Mouse (Mus musculus) ES-E14 (cell line): ENCODE results near the gene Lss. TPM values are rescaled to one million over a fixed set of nuclear protein-coding genes. Genes with fewer than 3 reads are reported as not detected.

ENCODE experiments used
- DNase-seq: peaks from one replicate; pipeline ENCODE4 v3.0.0-alpha.2; 2013; ENCODE audit warnings: low read depth, low spot score
- H3K27ac ChIP-seq: 2 replicates; pipeline ENCODE4 v1.5.1; 2012; ENCODE audit warnings: low read depth, mild to moderate bottlenecking, low read length, moderate library complexity, mixed read lengths; ENCODE audit not compliant: poor library complexity, insufficient read depth, severe bottlenecking
- H3K36me3 ChIP-seq: 2 replicates; pipeline ENCODE4 v1.6.1; 2012; ENCODE audit warnings: mild to moderate bottlenecking, low read length, moderate library complexity, mixed read lengths; ENCODE audit not compliant: control insufficient read depth, poor library complexity, insufficient read depth, severe bottlenecking
- H3K4me1 ChIP-seq, 2 experiments: fragments of 150-350 bp in 1 of 2; sonication (generic) in 1 of 2; 2 replicates each; pipeline ENCODE4 v1.6.1; 2012; ENCODE audit warnings: low read length in 2 of 2, mild to moderate bottlenecking in 1 of 2, mixed read lengths in 1 of 2; ENCODE audit not compliant: control insufficient read depth in 2 of 2, insufficient read depth in 2 of 2, poor library complexity in 1 of 2
- H3K4me3 ChIP-seq, 2 experiments: fragments of 150-350 bp in 1 of 2; sonication (generic) in 1 of 2; 2 replicates each; pipeline ENCODE4 v1.5.1; 2012; ENCODE audit warnings: low read length in 2 of 2, low read depth in 1 of 2, mild to moderate bottlenecking in 1 of 2, mixed read lengths in 1 of 2; ENCODE audit not compliant: insufficient read depth in 1 of 2, poor library complexity in 1 of 2, severe bottlenecking in 1 of 2
- H3K9ac ChIP-seq: 2 replicates; pipeline ENCODE4 v1.6.1; 2012; ENCODE audit warnings: low read depth, mild to moderate bottlenecking, low read length, mixed read lengths; ENCODE audit not compliant: poor library complexity, insufficient read depth, severe bottlenecking
- H3K9me3 ChIP-seq: fragments of 150-350 bp; sonication (generic); 2 replicates; pipeline ENCODE4 v1.6.1; 2012; ENCODE audit warnings: low read depth, mild to moderate bottlenecking, low read length; ENCODE audit not compliant: control insufficient read depth, insufficient read depth
- CHD2 ChIP-seq: IDR thresholded peaks from 2 replicates; pipeline ENCODE4 v1.6.1; 2014; ENCODE audit warnings: mild to moderate bottlenecking, low read depth, low read length, inconsistent platforms
- HCFC1 ChIP-seq: IDR thresholded peaks from 2 replicates; pipeline ENCODE4 v1.6.1; 2012; ENCODE audit warnings: low read length, inconsistent platforms, borderline replicate concordance; ENCODE audit not compliant: insufficient read depth
- MAFK ChIP-seq: IDR thresholded peaks from 2 replicates; pipeline ENCODE4 v1.6.1; 2014; ENCODE audit warnings: mild to moderate bottlenecking, low read depth, low read length, inconsistent platforms; ENCODE audit not compliant: insufficient read depth
- ZC3H11A ChIP-seq: IDR thresholded peaks from 2 replicates; pipeline ENCODE4 v1.6.1; 2012; ENCODE audit warnings: low read depth, mild to moderate bottlenecking, inconsistent platforms, low read length, borderline replicate concordance
- ZNF384 ChIP-seq: IDR thresholded peaks from 2 replicates; pipeline ENCODE4 v1.6.1; 2012; ENCODE audit warnings: low read depth, low read length, inconsistent platforms
- in situ Hi-C, 2 experiments: fragments of 600-800 bp; cut with MboI; formaldehyde crosslinking; loops; one replicate each; pipeline ENCODE4 v1.15.1; 2025; ENCODE audit warnings: low sequenced_read_pairs in 2 of 2, inconsistent platforms in 1 of 2; ENCODE audit not compliant: unreplicated experiment in 2 of 2
- total RNA-seq: library from RNA; depleted of rRNA; stranded (reverse); fragments of 300-350 nt; gene quantifications from 2 replicates; pipeline ENCODE4 v1.2.3, GENCODE M21; 2012

Lss gene
- total RNA-seq, 1 experiment, result 35.6 TPM

- Histone ChIP-seq H3K36me3 (peaks cover 89% of the 10 kb centered on the region), H3K27ac (no peak overlapping the region), H3K4me1 (no peaks in the 10 kb centered on the region), H3K9me3 (no peaks in the 10 kb centered on the region), H3K4me3 (no peak overlapping the region), H3K9ac (no peak overlapping the region)
- DNase-seq, result no peak
- in situ Hi-C loops, result no loop called here
- TF ChIP-seq MAFK, result no peak
Observed at GRCm38 (mm10) chr10:76548218-76548617, 16.8 kb downstream of the Lss start.

- Histone ChIP-seq H3K27ac (no peak overlapping the region), H3K4me1 (no peaks in the 10 kb centered on the region), H3K9ac (no peak overlapping the region), H3K4me3 (no peak overlapping the region), H3K9me3 (no peaks in the 10 kb centered on the region), H3K36me3 (peaks cover 82% of the 10 kb centered on the region)
- no peak for DNase-seq
- in situ Hi-C loops, result loop anchor here (5.0 to 10.0 kb wide), 2 partner anchors 182 to 184 kb away; no protein-coding TSS in a partner anchor
- TF ChIP-seq HCFC1, result no peak
- TF ChIP-seq ZNF384, result no peak
- no peak for TF ChIP-seq CHD2
- TF ChIP-seq ZC3H11A, result no peak
- TF ChIP-seq MAFK, result no peak
Observed at GRCm38 (mm10) chr10:76550458-76550857, 19.1 kb downstream of the Lss start.

DNA sequence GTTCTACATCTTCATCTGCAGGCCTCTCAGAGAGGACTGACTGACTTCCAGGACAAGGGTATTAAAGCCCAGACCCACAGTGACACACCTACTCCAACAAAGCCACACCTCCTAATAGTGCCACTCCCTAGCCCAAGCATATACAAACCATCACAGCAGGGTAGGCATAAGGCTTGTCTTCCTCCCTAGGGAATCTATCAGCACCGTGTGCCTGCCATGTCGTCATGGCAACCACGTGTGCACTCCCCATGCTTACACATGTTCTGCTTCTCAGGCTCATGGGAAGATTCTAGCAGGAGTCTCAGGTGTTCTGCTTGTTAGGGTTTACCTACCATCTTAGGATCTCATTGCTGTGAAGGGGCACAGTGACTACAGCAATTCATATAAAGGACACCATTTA, 20.2 kb downstream of the Lss start:
- DNase-seq, result no peak
- in situ Hi-C loops, result loop anchor here (5.0 to 10.0 kb wide), 2 partner anchors 181 to 183 kb away; no protein-coding TSS in a partner anchor
- no peaks in the 10 kb centered on the region for H3K9me3 ChIP-seq
- H3K4me3 ChIP-seq, result no peak overlapping the region
- no peaks in the 10 kb centered on the region for H3K4me1 ChIP-seq
- H3K36me3 ChIP-seq, result peaks cover 73% of the 10 kb centered on the region
- H3K27ac ChIP-seq, result no peak overlapping the region; the same call in 1 of the 2 replicates
- no peak overlapping the region for H3K9ac ChIP-seq
- no peak for TF ChIP-seq ZNF384
- TF ChIP-seq ZC3H11A, result no peak
- TF ChIP-seq MAFK, result no peak
- no peak for TF ChIP-seq HCFC1
- no peak for TF ChIP-seq CHD2

- Histone ChIP-seq H3K27ac (no peak overlapping the region), H3K4me3 (no peak overlapping the region), H3K9ac (no peak overlapping the region), H3K9me3 (no peaks in the 10 kb centered on the region), H3K36me3 (peaks cover 55% of the 10 kb centered on the region), H3K4me1 (no peaks in the 10 kb centered on the region)
- TF ChIP-seq CHD2, result no peak
- no peak for TF ChIP-seq HCFC1
- TF ChIP-seq MAFK, result no peak
- TF ChIP-seq ZC3H11A, result no peak
- TF ChIP-seq ZNF384, result no peak
- no peak for DNase-seq
- in situ Hi-C loops, result loop anchor here (5.0 to 10.0 kb wide), 2 partner anchors 178 to 181 kb away; no protein-coding TSS in a partner anchor
Observed at GRCm38 (mm10) chr10:76554061-76554460, 22.7 kb downstream of the Lss start.

- Histone ChIP-seq H3K9ac (no peak within 1 kb of the TSS), H3K9me3 (no peaks in the 10 kb centered on the region), H3K4me3 (no peak within 1 kb of the TSS), H3K36me3 (no peaks in the 10 kb centered on the region), H3K4me1 (no peaks in the 10 kb centered on the region), H3K27ac (peak within 1 kb of the TSS; percentile 23; the same call in 1 of the 2 replicates)
- in situ Hi-C loops, result no loop called here
- no peak for DNase-seq
- TF ChIP-seq ZNF384 (no peak), HCFC1 (no peak), ZC3H11A (no peak), MAFK (no peak), CHD2 (no peak)
Observed at GRCm38 (mm10) chr10:76561972-76562371, 30.6 kb downstream of the Lss start, which contains the start of gene Spatc1l. Gene Spatc1l (plus strand): TSS chr10:76562272.
